Mouse (Mus musculus) liver, adult (tissue): Measurements from ENCODE around the gene Ackr3.

Experiments
- GATA4 ChIP-seq: IDR thresholded peaks from 2 replicates; pipeline ENCODE4 v1.6.1; 2014; ENCODE audit warnings: mild to moderate bottlenecking, low read length; ENCODE audit not compliant: insufficient replicate concordance

Gene Ackr3

GRCm38 (mm10) chr1:90214021-90214420 lies 10.2 kb downstream of the Ackr3 start:
- no peak for TF ChIP-seq GATA4

- TF ChIP-seq GATA4 = no peak
Observed at GRCm38 (mm10) chr1:90214926-90215325, 11.1 kb downstream of the Ackr3 start.

GRCm38 (mm10) chr1:90215881-90216280 lies 12.1 kb downstream of the Ackr3 start:
- no peak for TF ChIP-seq GATA4

- TF ChIP-seq GATA4 = no peak
Observed at GRCm38 (mm10) chr1:90216395-90216794, 12.6 kb downstream of the Ackr3 start.

- TF ChIP-seq GATA4 = no peak
Observed at GRCm38 (mm10) chr1:90220280-90220679, 16.5 kb downstream of the Ackr3 start.

GRCm38 (mm10) chr1:90220844-90221243 lies 17.1 kb downstream of the Ackr3 start:
- TF ChIP-seq GATA4 = no peak

- no peak for TF ChIP-seq GATA4
Observed at GRCm38 (mm10) chr1:90221811-90222361, 18.1 kb downstream of the Ackr3 start.

- no peak for TF ChIP-seq GATA4
Observed at GRCm38 (mm10) chr1:90222427-90222901, 18.7 kb downstream of the Ackr3 start.

- no peak for TF ChIP-seq GATA4
Observed at GRCm38 (mm10) chr1:90223006-90223405, 19.2 kb downstream of the Ackr3 start.

GRCm38 (mm10) chr1:90225603-90226254 lies 21.9 kb downstream of the Ackr3 start:
- TF ChIP-seq GATA4 = no peak

GRCm38 (mm10) chr1:90227684-90228322 lies 24.0 kb downstream of the Ackr3 start:
- no peak for TF ChIP-seq GATA4

GRCm38 (mm10) chr1:90228323-90228697 lies 24.5 kb downstream of the Ackr3 start:
- no peak for TF ChIP-seq GATA4

GRCm38 (mm10) chr1:90230611-90231010 lies 26.8 kb downstream of the Ackr3 start:
- no peak for TF ChIP-seq GATA4

GRCm38 (mm10) chr1:90231591-90232490 lies 28.1 kb downstream of the Ackr3 start:
- no peak for TF ChIP-seq GATA4

GRCm38 (mm10) chr1:90232491-90232885 lies 28.7 kb downstream of the Ackr3 start:
- TF ChIP-seq GATA4 = no peak

GRCm38 (mm10) chr1:90234620-90235054 lies 30.9 kb downstream of the Ackr3 start:
- TF ChIP-seq GATA4 = no peak

- TF ChIP-seq GATA4 = no peak
Observed at GRCm38 (mm10) chr1:90236640-90237039, 32.9 kb downstream of the Ackr3 start.
